Mouse (Mus musculus): ENCODE results near the gene Ppip5k1.

DNA sequence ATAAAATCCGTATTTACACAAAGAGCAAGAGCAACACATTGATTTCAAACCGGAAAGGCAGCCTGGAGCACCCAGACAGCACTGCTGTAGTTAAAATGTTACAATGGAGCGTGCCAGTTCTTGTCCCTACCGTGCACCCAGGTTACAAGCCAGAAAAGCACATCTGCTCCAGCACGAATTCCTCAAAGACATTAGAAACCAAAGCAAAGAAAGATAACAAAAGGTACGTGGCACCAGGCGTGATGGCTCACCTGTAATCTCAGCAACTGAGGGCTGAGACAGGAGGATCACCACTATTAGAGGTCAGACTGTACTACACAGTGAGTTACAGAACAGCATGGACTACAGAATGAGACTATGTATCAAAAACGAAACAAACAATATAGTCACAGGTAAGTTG is 86.8 kb downstream of the Ppip5k1 start:
- TF ChIP-seq CTCF (conservative IDR thresholded peaks at IDR 0.05; ENCODE audit: low read length) (no peak), NANOG (IDR thresholded peaks at IDR 0.05; ENCODE audit: borderline replicate concordance, low read length) (no peak), POU5F1 (IDR thresholded peaks at IDR 0.05; ENCODE audit: borderline replicate concordance, low read length) (no peak)

Measured in E14TG2a.4 (cell line).